Mouse (Mus musculus): Measurements from ENCODE around the gene Anapc5. TPM values are rescaled to one million over a fixed set of nuclear protein-coding genes. Genes with fewer than 3 reads are reported as not detected.

Anapc5 gene
- polyA plus RNA-seq, 1 experiment from 2014 or later, result 380 TPM

DNA sequence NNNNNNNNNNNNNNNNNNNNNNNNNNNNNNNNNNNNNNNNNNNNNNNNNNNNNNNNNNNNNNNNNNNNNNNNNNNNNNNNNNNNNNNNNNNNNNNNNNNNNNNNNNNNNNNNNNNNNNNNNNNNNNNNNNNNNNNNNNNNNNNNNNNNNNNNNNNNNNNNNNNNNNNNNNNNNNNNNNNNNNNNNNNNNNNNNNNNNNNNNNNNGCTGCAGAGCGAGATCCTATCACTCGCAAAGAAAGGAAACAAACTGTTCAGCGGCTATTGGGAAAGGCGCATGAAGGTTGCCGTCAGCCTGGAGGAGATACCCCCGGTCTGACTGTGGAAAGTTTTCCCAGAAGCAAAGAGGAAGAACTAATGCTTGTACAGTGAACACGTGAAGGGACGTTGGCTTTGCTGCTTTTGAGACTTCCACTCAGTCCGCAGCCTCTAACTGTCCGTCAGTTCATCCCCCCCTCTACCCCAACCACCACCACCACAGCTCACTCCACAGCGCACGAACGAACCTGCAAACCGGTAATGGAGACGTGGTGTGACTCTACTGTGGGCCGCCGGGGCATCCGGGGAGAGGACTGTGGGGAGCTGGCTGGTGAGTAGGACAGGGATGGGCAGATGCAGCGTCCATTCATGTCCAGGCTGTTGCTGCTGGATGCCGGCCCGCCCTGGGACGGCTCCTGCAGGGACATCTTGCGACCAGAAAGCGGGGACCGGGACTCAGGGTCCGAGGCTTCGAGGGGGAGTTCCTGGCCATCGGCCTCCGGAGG, 57.7 kb downstream of the Anapc5 start:
- Histone ChIP-seq H3K9me3 (replicated peaks; ENCODE audit: control insufficient read depth, low read length) (no peaks in the 10 kb centered on the region), H3K36me3 (ENCODE audit: control insufficient read depth, insufficient read depth, low read length) (no peaks in the 10 kb centered on the region), H3K4me1 (ENCODE audit: control insufficient read depth, insufficient read depth, low read length) (peaks cover 6% of the 10 kb centered on the region; the same call in 1 of the 2 replicates), H3K27me3 (ENCODE audit: control insufficient read depth, insufficient read depth, low read length) (no peaks in the 10 kb centered on the region), H3K27ac (ENCODE audit: low read length) (no peak overlapping the region), H3K4me3 (replicated peaks; ENCODE audit: low read length) (no peak overlapping the region), H3K4me2 (ENCODE audit: low read depth, low read length) (no peak overlapping the region), H3K9ac (ENCODE audit: low read length) (peak overlapping the region; percentile 36; the same call in 1 of the 2 replicates)
- no peak for ATAC-seq (ENCODE audit: insufficient read depth, low FRiP score)
- 60% methylated on average over 29 of the region's 29 CpGs for WGBS

DNA sequence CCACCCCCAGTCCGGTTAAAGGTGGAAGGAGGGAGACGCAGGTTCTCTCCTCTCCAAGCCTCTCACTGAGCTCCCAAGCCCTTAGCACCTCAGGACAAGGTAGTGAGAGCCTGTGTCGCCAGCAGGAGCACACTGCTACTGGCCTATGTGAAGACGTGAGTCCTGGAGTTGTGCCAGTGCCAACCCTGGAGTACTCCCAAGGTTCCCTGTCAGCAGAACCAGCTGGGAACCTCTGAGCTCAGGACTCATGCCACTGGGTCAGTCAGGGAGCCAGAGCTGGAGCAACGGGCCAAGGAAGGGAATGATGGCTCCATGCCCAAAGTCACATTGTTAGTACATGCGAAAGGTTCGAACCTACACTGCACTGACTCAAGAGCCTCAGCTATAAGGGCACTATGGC, 64.5 kb downstream of the Anapc5 start:
- Histone ChIP-seq H3K9ac (ENCODE audit: low read length) (no peak overlapping the region), H3K9me3 (replicated peaks; ENCODE audit: control insufficient read depth, low read length) (peaks cover 8% of the 10 kb centered on the region; the same call in 1 of the 2 replicates), H3K27me3 (ENCODE audit: control insufficient read depth, insufficient read depth, low read length) (no peaks in the 10 kb centered on the region), H3K4me1 (ENCODE audit: control insufficient read depth, insufficient read depth, low read length) (no peaks in the 10 kb centered on the region), H3K36me3 (ENCODE audit: control insufficient read depth, insufficient read depth, low read length) (peaks cover 16% of the 10 kb centered on the region; the same call in 1 of the 2 replicates), H3K4me2 (ENCODE audit: low read depth, low read length) (no peak overlapping the region), H3K27ac (ENCODE audit: low read length) (no peak overlapping the region), H3K4me3 (replicated peaks; ENCODE audit: low read length) (no peak overlapping the region)
- 91% methylated on average over 7 of the region's 7 CpGs for WGBS
- ATAC-seq (ENCODE audit: insufficient read depth, low FRiP score), result no peak

GRCm38 (mm10) chr5:122756144-122756543, 65.0 kb downstream of the Anapc5 start:
- Histone ChIP-seq H3K9me3 (replicated peaks; ENCODE audit: control insufficient read depth, low read length) (peaks cover 8% of the 10 kb centered on the region; the same call in 1 of the 2 replicates), H3K4me1 (ENCODE audit: control insufficient read depth, insufficient read depth, low read length) (no peaks in the 10 kb centered on the region), H3K36me3 (ENCODE audit: control insufficient read depth, insufficient read depth, low read length) (peaks cover 16% of the 10 kb centered on the region; the same call in 1 of the 2 replicates), H3K4me2 (ENCODE audit: low read depth, low read length) (no peak overlapping the region), H3K4me3 (replicated peaks; ENCODE audit: low read length) (no peak overlapping the region), H3K27ac (ENCODE audit: low read length) (no peak overlapping the region), H3K27me3 (ENCODE audit: control insufficient read depth, insufficient read depth, low read length) (no peaks in the 10 kb centered on the region), H3K9ac (ENCODE audit: low read length) (no peak overlapping the region)
- ATAC-seq (ENCODE audit: insufficient read depth, low FRiP score), result no peak
- 72% methylated on average over 6 of the region's 6 CpGs for WGBS

DNA sequence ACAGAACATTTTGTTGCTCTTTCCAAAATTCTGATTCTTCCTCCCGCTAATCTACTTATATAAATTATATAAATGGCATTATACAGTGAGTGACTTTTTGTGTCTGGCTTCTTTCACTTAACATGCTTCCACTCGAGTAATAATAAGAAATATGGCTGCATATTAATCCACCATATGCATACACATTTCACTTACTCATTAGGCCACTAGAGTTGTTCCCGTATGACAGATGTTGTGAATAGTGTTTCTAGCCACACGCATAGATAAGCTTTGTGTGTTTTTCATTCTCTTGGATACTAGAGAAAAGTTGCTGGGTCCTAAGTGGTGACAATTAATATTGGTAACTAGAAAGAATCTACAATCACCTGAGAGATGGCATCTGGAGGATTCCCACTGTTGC, 65.5 kb downstream of the Anapc5 start:
- WGBS, result 93% methylated on average over 4 of the region's 4 CpGs
- Histone ChIP-seq H3K27me3 (ENCODE audit: control insufficient read depth, insufficient read depth, low read length) (no peaks in the 10 kb centered on the region), H3K27ac (ENCODE audit: low read length) (no peak overlapping the region), H3K36me3 (ENCODE audit: control insufficient read depth, insufficient read depth, low read length) (peaks cover 16% of the 10 kb centered on the region; the same call in 1 of the 2 replicates), H3K9ac (ENCODE audit: low read length) (no peak overlapping the region), H3K9me3 (replicated peaks; ENCODE audit: control insufficient read depth, low read length) (peaks cover 8% of the 10 kb centered on the region; the same call in 1 of the 2 replicates), H3K4me3 (replicated peaks; ENCODE audit: low read length) (no peak overlapping the region), H3K4me1 (ENCODE audit: control insufficient read depth, insufficient read depth, low read length) (no peaks in the 10 kb centered on the region), H3K4me2 (ENCODE audit: low read depth, low read length) (no peak overlapping the region)
- ATAC-seq (ENCODE audit: insufficient read depth, low FRiP score), result no peak

DNA sequence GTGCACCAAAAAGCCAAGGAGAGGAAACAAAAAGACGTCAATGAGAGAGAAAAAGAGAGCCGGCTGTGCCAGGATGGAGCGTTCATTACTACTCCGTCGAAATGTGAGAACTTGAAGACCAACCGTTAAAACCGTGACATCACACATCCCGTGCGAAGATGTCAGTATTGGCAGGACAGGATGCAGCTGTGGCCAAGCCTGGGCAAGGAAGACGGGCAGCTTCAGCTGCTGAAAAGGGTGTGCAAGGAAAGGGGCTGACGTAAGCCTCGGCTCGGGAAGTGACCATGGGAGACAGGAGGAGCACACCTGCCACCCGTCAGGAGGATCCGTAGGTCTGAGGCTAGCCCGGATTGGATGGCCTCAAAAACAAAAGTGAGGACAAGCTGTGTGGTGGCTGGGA, 66.7 kb downstream of the Anapc5 start:
- Histone ChIP-seq H3K36me3 (ENCODE audit: control insufficient read depth, insufficient read depth, low read length) (peaks cover 16% of the 10 kb centered on the region; the same call in 1 of the 2 replicates), H3K4me2 (ENCODE audit: low read depth, low read length) (no peak overlapping the region), H3K9ac (ENCODE audit: low read length) (no peak overlapping the region), H3K27me3 (ENCODE audit: control insufficient read depth, insufficient read depth, low read length) (no peaks in the 10 kb centered on the region), H3K4me3 (replicated peaks; ENCODE audit: low read length) (no peak overlapping the region), H3K9me3 (replicated peaks; ENCODE audit: control insufficient read depth, low read length) (peaks cover 8% of the 10 kb centered on the region; the same call in 1 of the 2 replicates), H3K4me1 (ENCODE audit: control insufficient read depth, insufficient read depth, low read length) (no peaks in the 10 kb centered on the region), H3K27ac (ENCODE audit: low read length) (no peak overlapping the region)
- WGBS, result 74% methylated on average over 16 of the region's 16 CpGs
- ATAC-seq (ENCODE audit: insufficient read depth, low FRiP score), result no peak

- Histone ChIP-seq H3K27ac (ENCODE audit: low read length) (no peak overlapping the region), H3K9me3 (replicated peaks; ENCODE audit: control insufficient read depth, low read length) (no peaks in the 10 kb centered on the region), H3K4me1 (ENCODE audit: control insufficient read depth, insufficient read depth, low read length) (no peaks in the 10 kb centered on the region), H3K4me2 (ENCODE audit: low read depth, low read length) (no peak overlapping the region), H3K27me3 (ENCODE audit: control insufficient read depth, insufficient read depth, low read length) (no peaks in the 10 kb centered on the region), H3K4me3 (replicated peaks; ENCODE audit: low read length) (no peak overlapping the region), H3K36me3 (ENCODE audit: control insufficient read depth, insufficient read depth, low read length) (peaks cover 8% of the 10 kb centered on the region; the same call in 1 of the 2 replicates), H3K9ac (ENCODE audit: low read length) (no peak overlapping the region)
- no peak for ATAC-seq (ENCODE audit: insufficient read depth, low FRiP score)
- 74% methylated on average over 7 of the region's 7 CpGs for WGBS
Measured at GRCm38 (mm10) chr5:122747950-122748349, 73.2 kb downstream of the Anapc5 start.

DNA sequence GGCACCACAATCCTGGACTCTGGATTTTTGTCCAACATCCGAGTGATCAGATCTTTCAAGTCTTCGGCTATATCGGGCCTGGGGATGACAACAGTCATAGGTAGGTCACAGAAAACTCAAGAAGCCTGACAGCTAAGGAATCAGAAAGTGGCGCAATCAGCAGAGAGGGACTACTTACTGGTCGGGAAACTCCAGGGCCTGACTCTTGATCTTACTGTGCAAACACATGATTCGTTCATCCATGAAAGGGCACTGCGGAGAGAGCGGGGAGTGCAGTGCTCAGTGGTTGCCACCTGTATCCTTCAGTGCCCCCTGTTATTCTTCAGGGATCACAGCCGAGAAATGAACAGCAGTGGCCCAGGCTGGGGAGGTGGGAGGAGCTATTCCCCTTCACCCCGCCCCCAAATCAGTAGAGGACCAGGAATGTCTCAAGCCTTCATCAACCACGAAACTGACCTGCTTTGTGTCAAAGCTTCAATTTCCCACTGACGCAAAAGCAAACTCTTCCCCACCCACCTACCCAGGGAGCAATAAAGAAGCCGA, 77.2 kb downstream of the Anapc5 start:
- Histone ChIP-seq H3K9ac (ENCODE audit: low read length) (no peak overlapping the region), H3K36me3 (ENCODE audit: control insufficient read depth, insufficient read depth, low read length) (peaks cover 8% of the 10 kb centered on the region; the same call in 1 of the 2 replicates), H3K4me1 (ENCODE audit: control insufficient read depth, insufficient read depth, low read length) (no peaks in the 10 kb centered on the region), H3K27me3 (ENCODE audit: control insufficient read depth, insufficient read depth, low read length) (no peaks in the 10 kb centered on the region), H3K9me3 (replicated peaks; ENCODE audit: control insufficient read depth, low read length) (no peaks in the 10 kb centered on the region), H3K4me3 (replicated peaks; ENCODE audit: low read length) (no peak overlapping the region), H3K27ac (ENCODE audit: low read length) (no peak overlapping the region), H3K4me2 (ENCODE audit: low read depth, low read length) (no peak overlapping the region)
- ATAC-seq (ENCODE audit: insufficient read depth, low FRiP score), result no peak
- 82% methylated on average over 13 of the region's 13 CpGs for WGBS

Other genes with a start within 250 kb of the Anapc5 start
- 28.5 and 36.0 TPM in 2 replicates for gene Ift81, start 206.8 kb downstream of the Anapc5 start, polyA plus RNA-seq (2015; fragmentation: Nextera tagmentation; extraction: Ambion mirVana)
- gene P2rx7, start 177.4 kb downstream of the Anapc5 start, polyA plus RNA-seq (2015; fragmentation: Nextera tagmentation; extraction: Ambion mirVana), result 2.8 and 3.3 TPM in 2 replicates
- 33.3 and 33.4 TPM in 2 replicates for gene P2rx4, start 113.8 kb downstream of the Anapc5 start, polyA plus RNA-seq (2015; fragmentation: Nextera tagmentation; extraction: Ambion mirVana)
- gene Camkk2, start 41.9 kb downstream of the Anapc5 start, polyA plus RNA-seq (2015; fragmentation: Nextera tagmentation; extraction: Ambion mirVana), result 18.4 and 19.3 TPM in 2 replicates
- 30.8 and 33.6 TPM in 2 replicates for gene Rnf34, start 28.7 kb upstream of the Anapc5 start, polyA plus RNA-seq (2015; fragmentation: Nextera tagmentation; extraction: Ambion mirVana)
- 33.2 and 37.4 TPM in 2 replicates for gene Kdm2b, start 168.5 kb upstream of the Anapc5 start, polyA plus RNA-seq (2015; fragmentation: Nextera tagmentation; extraction: Ambion mirVana)
- gene Orai1, start 193.7 kb upstream of the Anapc5 start, polyA plus RNA-seq (2015; fragmentation: Nextera tagmentation; extraction: Ambion mirVana), result 16.6 and 18.3 TPM in 2 replicates
- gene Morn3, start 225.7 kb upstream of the Anapc5 start, polyA plus RNA-seq (2015; fragmentation: Nextera tagmentation; extraction: Ambion mirVana), result 1.0 TPM in 1 of 2 replicates, not detected in the other
- 13.7 and 15.3 TPM in 2 replicates for gene Tmem120b, start 247.1 kb upstream of the Anapc5 start, polyA plus RNA-seq (2015; fragmentation: Nextera tagmentation; extraction: Ambion mirVana)